Mouse (Mus musculus) cerebellum, adult 2 months (tissue): ENCODE measurements around the gene Plekhm3. TPM values are rescaled to one million over a fixed set of nuclear protein-coding genes. Genes with fewer than 3 reads are reported as not detected.

Experiments used
- DNase-seq, 2 experiments: peaks; one replicate each; pipeline ENCODE4 v3.0.0; 2021
- H3K27ac ChIP-seq: fragments of 200-500 bp; 2 replicates; pipeline ENCODE4 v1.5.1; 2012; ENCODE audit warnings: low read length, control low read depth, inconsistent platforms; ENCODE audit not compliant: insufficient read depth
- H3K27me3 ChIP-seq: fragments of 200-500 bp; 2 replicates; pipeline ENCODE4 v1.6.1; 2012; ENCODE audit warnings: inconsistent platforms, mild to moderate bottlenecking, low read length, moderate library complexity; ENCODE audit not compliant: control insufficient read depth, insufficient read depth
- H3K4me1 ChIP-seq: fragments of 200-500 bp; 2 replicates; pipeline ENCODE4 v1.6.1; 2011; ENCODE audit warnings: low read length; ENCODE audit not compliant: control insufficient read depth, insufficient read depth
- H3K4me3 ChIP-seq: fragments of 200-500 bp; replicated peaks from 2 replicates; pipeline ENCODE3; 2011; ENCODE audit warnings: mild to moderate bottlenecking, low read depth, low read length, control low read depth; ENCODE audit not compliant: insufficient read depth
- CTCF ChIP-seq: fragments of 200-500 bp; IDR thresholded peaks from 2 replicates; pipeline ENCODE4 v1.5.1; 2011; ENCODE audit warnings: low read depth, mild to moderate bottlenecking, control low read depth, low read length, moderate library complexity, borderline replicate concordance; ENCODE audit not compliant: insufficient read depth
- POLR2A ChIP-seq: fragments of 200-500 bp; IDR thresholded peaks from 2 replicates; pipeline ENCODE4 v1.6.1; 2011; ENCODE audit warnings: low read length, control low read depth, borderline replicate concordance; ENCODE audit not compliant: insufficient read depth
- WGBS: fragments of 180-500 bp; shearing (Covaris S2); methylation state at CpG from one replicate; pipeline ENCODE4 v1.1.7; 2018; 5-methylcytosine and 5-hydroxymethylcytosine counted together
- polyA plus RNA-seq: library from polyadenylated mRNA; depleted of rRNA; stranded (reverse); fragments of >200 nt; gene quantifications from 2 replicates; pipeline ENCODE4 v1.2.3, GENCODE M21; 2012

Gene Plekhm3
- polyA plus RNA-seq, 1 experiment, result 14.5 TPM

DNA sequence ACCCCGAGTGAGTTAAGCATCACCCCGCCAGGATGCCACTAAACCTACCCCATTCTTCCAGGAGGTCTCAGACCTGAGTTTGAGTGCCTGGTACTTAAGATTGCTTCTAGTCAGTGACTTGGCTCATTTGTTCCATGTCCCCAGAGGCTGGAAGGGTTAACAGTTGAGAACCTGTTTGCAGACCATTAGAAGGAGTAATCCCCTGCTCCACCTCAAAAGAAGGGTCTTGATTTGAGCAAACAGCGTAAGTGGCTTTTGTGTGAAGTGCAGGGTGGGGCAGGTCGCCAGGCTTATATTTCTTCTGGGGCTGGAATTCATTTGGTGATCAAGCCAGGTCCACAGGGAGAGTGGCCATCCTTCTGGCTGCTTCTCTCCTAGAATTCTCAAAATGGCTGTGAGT lies 183.3 kb downstream of the Plekhm3 start:
- no peak for TF ChIP-seq POLR2A
- no peak for TF ChIP-seq CTCF
- no peak overlapping the region for H3K27ac ChIP-seq
- no peaks in the 10 kb centered on the region for H3K27me3 ChIP-seq
- no peaks in the 10 kb centered on the region for H3K4me1 ChIP-seq
- H3K4me3 ChIP-seq, result no peak overlapping the region
- DNase-seq, result no peak
- WGBS, result 80% methylated on average over 4 of the region's 4 CpGs

DNA sequence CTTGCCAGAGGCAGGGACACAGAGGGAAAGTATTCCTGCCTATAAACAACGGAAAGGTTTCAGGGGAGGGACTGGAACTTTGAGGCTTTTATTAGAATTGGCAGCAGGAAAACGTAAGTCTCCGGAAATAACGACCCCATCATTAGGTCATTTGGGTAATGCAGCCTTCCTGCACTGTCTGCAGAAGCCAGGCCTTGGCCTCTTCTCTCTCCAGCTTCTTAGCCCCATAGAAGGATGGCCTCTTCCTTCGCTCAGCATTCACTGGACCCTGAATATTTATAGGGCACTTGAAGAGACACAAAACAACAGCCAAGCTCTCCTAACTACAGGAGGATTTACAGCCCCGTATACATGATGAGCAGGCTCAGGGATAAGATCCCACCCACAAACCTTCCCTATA lies 186.5 kb downstream of the Plekhm3 start:
- DNase-seq, result no peak
- Histone ChIP-seq H3K27ac (no peak overlapping the region), H3K4me3 (no peak overlapping the region), H3K4me1 (no peaks in the 10 kb centered on the region), H3K27me3 (no peaks in the 10 kb centered on the region)
- TF ChIP-seq POLR2A (no peak), CTCF (no peak)
- 77% methylated on average over 6 of the region's 6 CpGs for WGBS

DNA sequence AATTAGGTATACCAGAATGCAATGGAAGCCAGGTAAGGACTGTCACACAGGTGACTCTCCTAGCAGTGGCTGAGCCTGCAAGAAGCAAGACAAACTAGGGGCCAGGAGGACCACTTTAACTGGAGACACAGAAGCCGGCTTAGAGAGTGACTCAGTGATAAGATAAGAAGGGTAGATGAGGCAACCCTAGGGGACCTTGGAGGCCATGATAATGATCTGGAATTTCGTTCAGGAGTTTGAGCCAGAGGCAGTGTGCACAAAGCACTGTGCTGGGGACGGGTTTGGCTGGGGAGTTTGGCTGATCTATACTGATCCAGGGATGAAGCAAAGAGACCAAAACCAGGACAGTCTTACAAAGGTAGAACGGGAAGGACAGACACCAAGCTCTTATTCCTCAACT lies 195.0 kb downstream of the Plekhm3 start:
- DNase-seq, result no peak
- Histone ChIP-seq H3K27ac (no peak overlapping the region), H3K4me1 (no peaks in the 10 kb centered on the region), H3K4me3 (no peak overlapping the region), H3K27me3 (no peaks in the 10 kb centered on the region)
- whole genome bisulfite sequencing, result 82% methylated on average over 4 of the region's 4 CpGs
- TF ChIP-seq CTCF (no peak), POLR2A (no peak)

DNA sequence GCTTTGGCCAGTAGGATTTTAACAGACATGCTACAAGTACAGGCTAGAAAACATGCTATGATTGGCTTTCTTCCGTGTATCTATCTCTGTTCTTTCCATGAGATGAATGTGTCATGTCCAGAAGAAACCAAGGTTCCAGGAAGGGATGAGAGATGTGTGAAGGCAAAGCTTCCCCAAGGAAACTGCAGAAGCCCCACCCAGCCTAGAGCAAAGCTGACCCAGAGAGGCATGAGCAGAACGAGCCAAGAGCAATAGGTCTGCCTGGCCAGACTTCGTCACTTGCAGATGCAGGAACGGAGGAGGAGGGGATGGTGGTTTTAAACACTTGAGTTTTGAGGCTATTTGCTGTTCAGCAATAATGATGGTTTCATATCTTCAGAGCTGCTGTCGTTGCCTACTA lies 198.9 kb downstream of the Plekhm3 start:
- TF ChIP-seq POLR2A, result no peak
- TF ChIP-seq CTCF, result no peak
- no peak overlapping the region for H3K27ac ChIP-seq
- no peaks in the 10 kb centered on the region for H3K27me3 ChIP-seq
- H3K4me3 ChIP-seq, result no peak overlapping the region
- WGBS, result 80% methylated on average over 5 of the region's 5 CpGs
- no peaks in the 10 kb centered on the region for H3K4me1 ChIP-seq
- DNase-seq, result no peak

DNA sequence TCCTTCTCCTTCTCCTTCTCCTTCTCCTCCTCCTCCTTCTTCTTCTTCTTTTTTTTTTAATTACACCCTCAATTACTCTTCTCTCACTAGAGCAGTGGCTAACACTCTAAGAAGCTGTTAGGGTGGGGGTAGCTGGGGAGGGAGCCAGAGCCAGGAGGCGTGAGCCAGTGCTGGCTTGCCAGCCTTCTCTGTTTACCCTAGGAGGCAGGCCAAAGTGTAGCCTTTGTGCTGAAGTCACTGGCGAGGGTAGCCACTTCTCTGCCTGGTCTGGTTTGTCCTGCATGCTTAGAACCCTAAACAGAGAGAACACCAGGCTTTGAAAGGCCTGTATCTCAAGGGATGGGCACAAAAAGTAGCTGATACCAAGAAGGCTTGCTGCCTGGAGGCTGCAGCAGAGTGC lies 199.4 kb downstream of the Plekhm3 start:
- Histone ChIP-seq H3K27me3 (no peaks in the 10 kb centered on the region), H3K27ac (no peak overlapping the region), H3K4me1 (no peaks in the 10 kb centered on the region), H3K4me3 (no peak overlapping the region)
- WGBS, result 41% methylated on average over 2 of the region's 2 CpGs
- TF ChIP-seq POLR2A, result no peak
- TF ChIP-seq CTCF, result no peak
- DNase-seq, result peak in 1 of 2 experiments; percentile 10

DNA sequence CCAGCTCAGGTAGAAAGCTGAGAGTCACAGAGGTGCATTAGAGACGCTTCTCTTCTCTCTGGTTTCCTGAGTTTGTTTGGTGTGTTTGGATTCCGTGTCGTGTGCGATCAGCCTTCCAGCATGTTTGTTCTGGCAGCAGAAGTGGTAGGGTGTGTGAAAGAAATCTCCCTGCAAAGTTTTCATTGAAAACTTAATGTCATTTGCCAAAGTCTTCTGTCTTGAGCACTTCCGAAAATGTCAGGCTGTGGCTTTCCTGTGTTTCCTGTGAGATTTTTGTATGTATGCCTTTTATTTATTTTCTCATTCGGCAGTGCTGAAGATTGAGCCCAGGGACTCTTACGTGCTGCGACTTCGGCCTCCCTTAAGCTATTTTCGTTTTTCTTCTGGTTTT lies 200.0 kb downstream of the Plekhm3 start:
- DNase-seq, result no peak
- no peaks in the 10 kb centered on the region for H3K4me1 ChIP-seq
- H3K27me3 ChIP-seq, result no peaks in the 10 kb centered on the region
- no peak for TF ChIP-seq POLR2A
- no peak for TF ChIP-seq CTCF
- no peak overlapping the region for H3K27ac ChIP-seq
- 81% methylated on average over 10 of the region's 10 CpGs for WGBS
- H3K4me3 ChIP-seq, result no peak overlapping the region

DNA sequence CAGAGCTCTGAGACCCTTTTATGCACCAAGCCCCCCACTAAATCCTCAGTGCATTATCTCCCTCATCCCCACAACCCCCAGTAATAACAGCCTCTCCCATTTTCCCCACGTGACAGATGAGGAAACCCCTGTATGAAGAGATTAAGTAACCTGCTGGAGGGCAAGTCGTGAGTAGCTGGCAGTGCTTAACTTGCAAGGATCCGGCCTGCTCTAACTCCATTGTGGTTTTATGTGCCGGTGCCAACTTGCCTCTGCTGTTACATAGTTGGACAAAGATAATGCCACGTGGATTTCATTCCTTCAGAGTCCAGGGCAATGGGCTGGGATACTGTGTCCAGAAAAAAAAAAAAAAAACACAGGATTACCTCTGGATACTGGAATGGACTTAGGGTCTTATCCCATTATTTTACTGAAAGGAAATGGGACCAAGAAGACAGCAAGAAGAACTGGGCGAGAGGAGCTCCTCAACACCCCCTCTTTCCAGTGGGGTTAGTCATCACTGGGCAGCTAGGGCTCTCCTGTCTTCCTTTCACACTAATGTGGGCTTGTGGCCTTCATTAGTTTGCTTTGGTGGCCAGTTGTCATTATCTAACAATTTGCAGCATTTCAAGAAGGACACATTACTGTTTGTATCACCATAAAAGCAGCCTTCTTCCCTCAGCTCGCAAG lies 200.5 kb downstream of the Plekhm3 start:
- 65% methylated on average over 7 of the region's 7 CpGs for WGBS
- TF ChIP-seq POLR2A (no peak), CTCF (no peak)
- H3K27ac ChIP-seq, result no peak overlapping the region
- no peak for DNase-seq
- H3K4me1 ChIP-seq, result no peaks in the 10 kb centered on the region
- no peak overlapping the region for H3K4me3 ChIP-seq
- H3K27me3 ChIP-seq, result no peaks in the 10 kb centered on the region

DNA sequence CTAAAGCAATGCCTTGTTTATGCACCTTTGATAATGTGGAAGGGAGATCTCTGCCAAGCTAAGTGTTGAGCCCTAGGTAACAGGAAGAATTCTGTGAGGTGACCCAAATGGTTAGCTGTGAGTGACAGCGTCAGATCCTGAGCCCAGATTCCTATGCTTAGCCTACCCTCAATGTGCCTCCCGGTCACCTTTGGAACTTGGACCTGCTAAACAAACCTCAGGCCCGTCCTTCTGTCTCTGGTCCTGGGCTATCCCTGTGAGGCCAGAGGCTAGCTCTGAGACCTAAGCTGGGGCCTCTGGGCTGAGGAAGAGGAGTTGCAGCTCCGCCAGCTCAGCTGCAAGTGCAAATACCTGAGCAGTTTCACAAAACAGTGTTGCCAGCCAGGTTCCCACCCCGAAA lies 202.0 kb downstream of the Plekhm3 start:
- H3K27me3 ChIP-seq, result no peaks in the 10 kb centered on the region
- TF ChIP-seq POLR2A, result no peak
- DNase-seq, result no peak
- H3K4me1 ChIP-seq, result no peaks in the 10 kb centered on the region
- no peak overlapping the region for H3K27ac ChIP-seq
- H3K4me3 ChIP-seq, result no peak overlapping the region
- WGBS, result 89% methylated on average over 5 of the region's 5 CpGs
